Mouse (Mus musculus) cerebellum, adult 9-11 months (tissue): ENCODE data around the gene Wdr70.

ENCODE experiments used
- DNase-seq: peaks from one replicate; pipeline ENCODE4 v3.0.0; 2022

Gene Wdr70

GRCm38 (mm10) chr15:7925382-7925781, 173.6 kb downstream of the Wdr70 start:
- no peak for DNase-seq

DNA sequence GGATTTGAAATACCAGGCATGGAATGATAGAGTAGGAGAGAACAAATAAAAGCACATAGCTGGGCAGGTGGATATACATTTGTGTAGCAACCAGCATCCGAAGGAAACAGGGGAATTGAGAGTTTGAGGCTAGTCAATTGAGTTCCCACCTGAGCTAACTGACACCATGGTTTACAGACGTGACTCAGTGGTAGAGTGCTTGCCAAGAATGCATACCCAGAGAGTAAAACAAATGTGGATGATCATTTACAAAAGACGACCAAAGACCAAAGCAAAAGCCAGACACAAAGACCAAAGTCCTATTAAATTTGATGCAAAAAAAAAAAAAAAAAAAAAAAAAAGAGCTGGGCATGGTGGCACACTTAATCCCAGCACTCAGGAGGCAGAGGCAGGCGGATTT, 175.7 kb downstream of the Wdr70 start:
- no peak for DNase-seq

- DNase-seq, result peak; percentile 74
Measured at GRCm38 (mm10) chr15:7922291-7923037, 176.5 kb downstream of the Wdr70 start.

DNA sequence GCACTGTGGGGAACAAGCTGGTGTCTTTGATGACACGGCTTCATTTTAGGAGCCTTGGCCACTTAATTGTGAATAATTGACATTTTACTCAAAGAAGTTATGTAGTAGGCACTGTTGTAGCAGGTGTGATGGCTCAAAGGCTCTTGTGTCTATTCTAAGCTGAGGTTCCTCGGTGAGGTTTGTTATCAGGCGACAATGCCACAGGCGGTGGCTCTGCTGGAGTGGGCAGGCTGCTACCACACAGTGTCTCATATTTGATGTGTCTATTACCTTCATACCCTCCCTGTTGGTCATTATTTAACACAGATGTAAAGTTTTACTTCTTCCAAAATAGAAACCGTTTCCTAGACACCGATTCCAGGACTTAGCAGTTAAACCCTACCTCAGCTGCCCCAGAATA, 177.9 kb downstream of the Wdr70 start:
- DNase-seq, result no peak

DNA sequence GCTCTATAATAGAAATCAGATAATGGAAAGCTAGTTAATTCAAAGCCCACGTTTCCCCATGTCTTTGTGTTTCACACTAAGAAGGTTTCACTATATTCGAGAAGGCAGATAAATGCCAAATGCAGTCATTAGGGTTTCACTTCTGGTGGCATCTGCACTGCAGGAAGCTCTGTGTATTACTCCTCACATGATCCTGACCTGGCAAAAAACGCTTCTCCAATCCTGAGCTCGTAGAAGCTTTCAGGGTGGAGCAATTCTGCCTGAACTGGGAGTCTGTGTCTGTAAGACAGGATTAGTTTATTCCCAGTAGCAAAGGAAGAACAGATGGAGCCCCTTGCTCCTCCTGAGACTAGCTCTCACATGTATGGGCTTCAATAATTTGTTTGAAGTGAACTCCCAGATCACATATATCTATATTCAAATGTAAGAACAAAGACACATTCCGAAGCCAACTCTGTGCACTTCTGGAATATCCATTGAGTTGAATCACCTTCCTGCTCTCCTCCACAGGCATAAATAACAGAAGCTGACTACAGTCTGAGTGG, 192.4 kb downstream of the Wdr70 start:
- no peak for DNase-seq

DNA sequence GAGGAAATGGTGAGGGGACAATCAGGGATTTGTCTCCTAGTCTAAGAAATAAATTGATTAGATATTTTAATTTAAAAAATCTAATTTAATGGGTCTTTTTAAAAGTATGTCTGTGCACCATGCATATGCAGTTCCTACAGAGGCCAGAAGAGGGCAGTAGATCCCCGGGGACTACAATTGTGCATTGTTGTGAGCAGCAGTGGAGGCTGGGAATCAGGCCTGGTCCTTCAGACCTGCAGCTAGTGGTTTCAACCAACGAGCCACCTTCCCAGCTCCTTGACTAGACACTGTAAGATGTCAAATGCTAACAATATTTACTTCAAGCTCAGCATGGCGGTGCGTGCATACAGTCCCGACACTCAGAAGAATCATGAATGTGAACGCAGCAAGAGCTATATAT, 199.7 kb downstream of the Wdr70 start:
- no peak for DNase-seq

DNA sequence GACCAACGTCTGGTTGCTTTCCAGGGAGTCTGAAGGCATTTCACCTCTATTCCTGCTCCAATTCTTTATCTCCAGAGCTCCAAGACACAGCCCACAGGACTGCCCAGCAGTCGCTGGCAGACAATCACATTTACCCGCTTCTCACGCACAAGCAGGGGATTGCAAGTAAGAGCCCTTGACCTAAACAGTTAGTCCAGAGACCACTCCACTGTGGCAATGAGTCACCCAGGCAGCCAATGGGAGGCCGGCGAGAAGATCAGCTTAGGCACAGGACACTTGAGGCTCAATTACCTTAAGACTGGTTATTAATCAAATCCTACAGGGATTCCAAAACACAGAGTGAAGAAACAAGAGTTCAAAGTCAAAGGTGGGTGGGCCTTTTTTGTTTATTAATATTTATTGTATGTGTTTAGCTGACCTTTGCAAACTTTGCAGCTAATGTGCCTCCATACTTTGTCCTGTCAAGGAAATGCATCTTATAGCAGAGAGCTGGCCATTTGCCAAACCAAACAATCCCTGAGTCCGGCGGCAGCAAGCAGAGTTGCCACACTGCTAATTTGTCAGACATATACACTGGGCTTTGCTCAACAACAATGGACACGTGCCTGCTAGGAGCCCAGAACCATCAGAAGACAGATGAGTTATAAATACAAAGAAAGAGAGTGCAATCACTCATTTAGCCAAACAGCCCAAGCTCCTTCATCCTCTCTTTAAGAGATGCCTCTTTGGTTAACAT, 207.3 kb downstream of the Wdr70 start:
- no peak for DNase-seq

- DNase-seq, result no peak
Measured at GRCm38 (mm10) chr15:7890286-7890685, 208.7 kb downstream of the Wdr70 start.

DNA sequence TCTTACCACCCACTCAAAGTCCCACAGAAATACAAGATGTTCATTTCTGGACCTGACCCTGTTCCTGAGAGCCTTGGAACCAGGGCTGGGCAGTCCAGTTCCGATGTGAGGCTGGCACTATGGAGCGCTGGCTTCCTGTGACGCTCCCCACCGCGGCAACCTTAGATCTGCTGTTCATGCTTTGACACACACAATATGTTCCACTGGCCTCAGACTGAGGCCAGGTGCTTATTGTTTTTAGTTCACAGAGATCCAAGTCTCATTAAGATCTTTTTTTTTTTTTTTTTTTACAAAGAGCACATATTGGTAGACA, 209.7 kb downstream of the Wdr70 start:
- DNase-seq, result no peak

DNA sequence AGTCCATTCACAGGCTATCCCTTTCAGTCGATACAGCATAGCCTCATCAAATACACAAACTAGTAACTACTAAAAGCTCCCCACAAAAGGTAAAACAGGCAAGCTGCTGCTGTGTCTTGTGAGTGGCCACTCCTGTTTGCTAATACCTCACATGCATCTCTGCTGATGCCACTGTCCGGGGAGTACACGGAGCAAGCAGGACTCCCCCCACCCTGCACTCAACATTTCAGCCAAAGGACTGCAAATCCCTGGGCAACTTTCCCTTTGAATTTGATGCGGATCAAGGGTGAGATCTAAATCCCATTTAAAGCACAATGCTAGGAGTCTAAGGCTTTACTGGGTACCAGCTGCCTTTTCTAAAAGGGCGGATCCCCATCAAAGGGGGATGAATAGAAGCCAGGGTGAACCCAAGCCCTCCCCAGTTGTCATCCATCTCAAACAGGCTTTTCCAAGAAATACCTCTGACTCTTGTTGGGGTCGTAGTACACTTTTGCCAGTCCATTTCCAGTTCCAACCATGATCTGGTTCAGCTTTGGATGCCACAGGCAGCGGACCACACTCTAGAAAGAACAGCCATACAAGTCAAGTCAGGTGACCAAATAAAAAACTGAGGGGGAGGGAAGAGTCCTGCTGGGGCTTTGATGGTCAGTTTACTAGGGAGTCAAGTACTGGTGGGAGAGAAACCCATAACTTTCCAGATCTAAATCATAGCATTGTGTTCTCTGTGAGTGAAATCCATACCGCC, 210.2 kb downstream of the Wdr70 start:
- no peak for DNase-seq

GRCm38 (mm10) chr15:7886591-7886990, 212.4 kb downstream of the Wdr70 start:
- DNase-seq, result no peak

GRCm38 (mm10) chr15:7885106-7885505, 213.9 kb downstream of the Wdr70 start:
- no peak for DNase-seq

- DNase-seq, result no peak
Measured at GRCm38 (mm10) chr15:7884181-7884580, 214.8 kb downstream of the Wdr70 start.

DNA sequence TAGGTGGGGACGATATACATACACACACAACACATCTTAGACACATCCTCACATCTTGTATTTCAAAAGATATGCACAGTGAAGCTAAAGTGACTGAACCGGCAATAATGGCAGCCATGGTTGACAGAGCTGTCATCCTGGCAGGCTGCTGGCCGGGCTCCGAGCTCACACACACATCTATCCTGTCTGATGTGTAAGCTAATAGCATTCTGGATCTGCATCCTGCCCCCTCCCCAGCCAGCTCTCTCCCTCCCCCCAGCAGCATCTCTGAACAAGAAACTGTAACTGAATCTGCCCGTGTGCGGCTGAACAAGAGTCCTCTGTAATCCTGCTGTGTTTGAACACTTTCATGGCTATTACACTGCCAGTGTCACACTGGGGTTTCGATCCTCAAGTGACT, 219.1 kb downstream of the Wdr70 start:
- no peak for DNase-seq

- no peak for DNase-seq
Measured at GRCm38 (mm10) chr15:7878861-7879260, 220.1 kb downstream of the Wdr70 start.

- DNase-seq, result no peak
Measured at GRCm38 (mm10) chr15:7877560-7878467, 221.2 kb downstream of the Wdr70 start.

- DNase-seq, result no peak
Measured at GRCm38 (mm10) chr15:7875879-7876278, 223.1 kb downstream of the Wdr70 start.

DNA sequence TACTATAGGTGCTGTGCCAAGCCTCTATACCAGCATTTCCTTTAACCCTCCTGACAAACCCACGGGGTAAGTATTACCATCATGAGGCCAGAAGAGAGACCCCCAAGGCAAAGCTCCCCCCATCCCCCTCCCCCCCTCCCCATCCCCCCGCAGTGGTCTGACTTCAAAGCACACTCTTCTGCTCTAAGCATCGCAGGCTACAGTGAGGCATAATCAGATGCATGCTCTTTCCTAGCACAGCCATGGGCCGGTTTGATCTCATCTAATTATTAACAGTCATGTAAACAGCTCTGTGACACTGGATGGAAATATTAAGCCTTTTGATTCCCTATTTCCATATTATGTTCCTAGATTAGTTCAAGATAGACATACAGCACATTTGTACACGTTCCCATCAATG, 226.5 kb downstream of the Wdr70 start:
- no peak for DNase-seq

GRCm38 (mm10) chr15:7865305-7865704, 233.7 kb downstream of the Wdr70 start:
- no peak for DNase-seq

DNA sequence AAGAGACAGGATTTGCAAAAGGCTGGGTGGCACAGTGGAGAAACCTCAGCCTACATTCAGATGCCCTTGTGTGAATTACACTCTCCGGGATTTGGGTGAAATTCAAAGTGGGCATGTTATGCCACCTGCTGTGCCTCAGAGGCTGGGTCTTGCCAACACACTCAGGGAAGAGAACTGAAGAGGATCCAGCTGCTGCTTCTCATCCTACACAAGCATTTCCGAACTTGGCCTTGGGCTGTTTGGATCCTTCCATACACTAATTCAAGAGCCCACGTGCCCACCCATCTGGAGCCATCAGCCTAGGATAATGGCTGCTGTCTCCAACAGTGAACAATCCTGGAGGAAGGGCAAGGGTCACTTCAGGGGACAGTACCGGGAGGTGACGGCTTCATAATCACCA, 235.7 kb downstream of the Wdr70 start:
- no peak for DNase-seq

- DNase-seq, result no peak
Measured at GRCm38 (mm10) chr15:7862890-7863289, 236.1 kb downstream of the Wdr70 start.

- DNase-seq, result no peak
Measured at GRCm38 (mm10) chr15:7858841-7859240, 240.2 kb downstream of the Wdr70 start.

- DNase-seq, result no peak
Measured at GRCm38 (mm10) chr15:7857418-7857817, 241.6 kb downstream of the Wdr70 start.
